Mouse (Mus musculus): ENCODE results near the gene Aven.

Aven gene

DNA sequence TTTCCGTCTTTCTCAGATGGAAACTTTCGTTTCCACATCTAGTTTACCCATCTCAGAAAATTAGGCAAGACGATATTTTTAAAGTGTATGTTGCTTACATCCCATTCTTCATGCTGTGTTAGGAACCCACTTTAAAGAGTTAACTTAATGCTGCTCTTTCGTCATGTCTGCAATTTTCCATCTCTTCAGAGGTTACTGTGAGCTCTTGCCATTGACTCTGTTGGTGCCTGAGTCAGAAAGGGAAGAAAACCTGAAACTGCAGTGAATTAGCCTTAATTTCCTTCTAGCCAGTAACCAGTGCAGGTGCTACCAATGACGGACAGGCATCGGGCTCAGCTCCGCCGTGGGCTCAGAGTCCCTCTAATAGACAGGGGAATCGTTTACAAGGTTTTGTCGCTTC lies 63.8 kb downstream of the Aven start:
- DNase-seq (ENCODE audit: low read depth, low spot score) = no peak

DNA sequence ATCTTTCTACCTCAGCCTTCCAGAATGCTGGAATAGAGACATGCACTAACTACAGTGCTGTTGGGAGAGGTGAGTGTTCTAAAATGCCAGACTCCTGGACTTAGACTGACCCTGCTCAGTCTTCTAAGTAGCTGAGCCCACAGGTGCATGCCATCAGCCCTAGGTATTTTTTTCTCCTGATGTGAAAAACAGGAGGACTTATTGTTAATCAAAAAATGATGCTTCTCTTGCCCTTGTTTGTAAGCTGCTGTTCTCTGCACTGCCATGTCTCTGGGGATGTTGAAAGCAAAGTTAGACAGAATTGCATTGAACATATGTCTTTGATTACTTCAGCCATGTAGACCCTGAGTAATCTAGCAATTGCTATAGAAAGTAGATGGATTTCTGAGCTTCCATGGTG lies 64.7 kb downstream of the Aven start:
- no peak for DNase-seq (ENCODE audit: low read depth, low spot score)

DNA sequence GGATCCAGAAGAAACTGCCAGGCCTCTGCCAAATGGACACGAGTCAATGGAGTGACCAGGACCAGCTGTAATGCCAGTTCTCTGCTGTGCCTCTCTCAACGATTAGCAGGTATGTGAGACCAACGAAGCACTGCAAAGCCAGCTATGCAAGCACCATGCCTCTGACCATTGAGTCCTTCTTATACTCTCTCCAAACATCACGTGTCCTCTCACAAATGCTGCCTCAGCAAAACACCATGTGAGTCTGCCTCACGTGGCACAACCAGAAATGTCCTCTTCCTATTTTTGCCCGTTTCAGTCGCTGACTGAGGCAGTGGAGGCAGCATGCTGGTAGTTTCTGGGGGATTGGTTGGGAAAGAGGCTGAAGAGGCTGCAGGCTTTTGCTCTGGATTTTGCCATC lies 68.8 kb downstream of the Aven start:
- no peak for DNase-seq (ENCODE audit: low read depth, low spot score)

DNA sequence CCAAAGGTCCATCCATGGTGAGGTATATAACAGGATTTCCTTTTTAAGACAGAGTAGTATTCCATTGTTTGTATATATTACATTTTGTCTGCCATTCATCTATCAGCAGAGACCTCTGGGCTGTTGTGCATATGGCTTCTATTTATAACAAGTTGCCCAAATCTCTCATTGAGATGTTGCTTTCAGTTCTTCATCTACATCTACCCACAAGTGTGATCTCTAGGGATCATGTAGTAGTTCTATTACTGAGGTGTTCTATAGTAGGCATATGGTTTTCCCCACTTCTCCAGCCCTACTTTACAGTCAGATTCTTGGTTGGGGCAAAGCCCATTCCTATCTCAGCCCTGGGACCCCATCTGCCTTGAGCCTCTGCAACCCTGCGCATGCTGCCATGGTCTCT lies 72.3 kb downstream of the Aven start:
- no peak for DNase-seq (ENCODE audit: low read depth, low spot score)

DNA sequence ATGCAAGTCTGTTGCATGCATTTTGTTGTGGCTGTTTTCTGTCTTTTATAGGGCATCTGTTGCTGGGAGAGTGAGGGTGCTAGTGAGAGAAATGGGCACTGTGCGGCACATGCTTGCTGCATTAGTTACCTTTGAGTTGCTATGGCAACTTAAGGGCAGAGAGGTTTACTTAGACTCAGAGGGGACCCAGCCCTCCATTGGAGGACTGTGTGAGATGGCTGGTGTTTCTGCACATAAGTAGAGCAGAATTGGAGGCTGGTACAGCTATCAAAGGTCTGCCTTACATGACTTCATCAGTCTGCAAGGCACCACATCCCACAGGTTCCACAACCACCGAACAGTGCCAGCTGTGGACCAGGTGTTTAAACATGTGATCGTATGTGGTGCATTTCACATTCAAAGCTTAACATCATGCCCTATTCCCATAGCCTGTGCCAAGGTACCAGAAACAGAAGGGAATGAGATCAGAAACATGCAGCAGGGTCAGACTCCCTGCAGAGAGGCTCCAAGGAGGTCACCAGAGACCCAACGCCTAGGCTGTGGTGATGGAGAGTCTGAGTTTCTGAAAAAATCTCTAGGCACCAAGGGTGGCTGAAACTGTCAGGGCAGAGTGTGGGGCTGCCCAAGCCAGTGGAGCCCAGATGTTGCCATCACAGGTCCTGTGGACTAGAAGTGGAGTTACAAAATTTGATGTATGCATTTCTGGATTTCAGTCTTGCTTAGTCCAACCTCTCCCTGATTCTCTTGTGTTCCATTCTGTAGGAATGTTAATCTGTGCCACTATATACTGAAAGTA lies 73.7 kb downstream of the Aven start:
- no peak for DNase-seq (ENCODE audit: low read depth, low spot score)

DNA sequence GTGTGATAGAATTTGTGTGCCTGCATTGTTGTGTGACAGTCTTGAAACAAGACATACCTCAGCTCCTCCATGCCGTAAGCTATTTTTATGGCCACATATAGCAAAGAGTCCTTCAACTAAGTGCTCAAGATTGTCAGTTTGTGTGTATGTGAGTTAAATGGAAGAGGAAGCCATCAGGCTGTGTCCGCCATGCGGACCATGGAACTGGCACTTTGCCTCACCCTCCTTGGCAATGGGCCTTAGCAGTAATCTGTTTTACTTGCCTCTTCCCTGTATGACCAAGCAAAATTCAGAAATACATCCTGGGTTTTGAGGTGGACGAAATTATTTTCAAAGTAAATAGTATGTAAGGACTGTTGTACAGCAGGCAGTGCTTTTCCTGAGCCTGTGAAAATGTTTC lies 75.0 kb downstream of the Aven start:
- no peak for DNase-seq (ENCODE audit: low read depth, low spot score)

DNA sequence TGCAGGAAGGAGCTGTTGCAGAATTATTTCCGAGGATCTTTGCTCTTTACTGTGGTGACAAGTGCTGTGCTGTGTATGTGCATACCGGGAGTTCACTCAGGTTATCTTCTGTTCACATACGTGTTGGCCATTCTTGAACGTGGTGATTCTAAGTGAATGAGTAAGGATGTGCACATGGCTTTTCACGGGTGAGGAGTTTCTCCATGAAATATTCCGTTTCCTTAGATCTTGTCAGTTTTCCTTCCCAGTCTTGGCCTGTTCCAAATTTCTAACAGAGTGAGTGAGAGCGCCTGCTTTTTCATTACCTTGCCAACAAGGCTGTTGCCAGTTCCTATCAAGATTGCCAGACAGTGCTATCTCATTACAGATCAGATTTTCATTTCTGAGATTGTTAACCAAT lies 98.2 kb downstream of the Aven start:
- DNase-seq (ENCODE audit: low read depth, low spot score) = no peak

DNA sequence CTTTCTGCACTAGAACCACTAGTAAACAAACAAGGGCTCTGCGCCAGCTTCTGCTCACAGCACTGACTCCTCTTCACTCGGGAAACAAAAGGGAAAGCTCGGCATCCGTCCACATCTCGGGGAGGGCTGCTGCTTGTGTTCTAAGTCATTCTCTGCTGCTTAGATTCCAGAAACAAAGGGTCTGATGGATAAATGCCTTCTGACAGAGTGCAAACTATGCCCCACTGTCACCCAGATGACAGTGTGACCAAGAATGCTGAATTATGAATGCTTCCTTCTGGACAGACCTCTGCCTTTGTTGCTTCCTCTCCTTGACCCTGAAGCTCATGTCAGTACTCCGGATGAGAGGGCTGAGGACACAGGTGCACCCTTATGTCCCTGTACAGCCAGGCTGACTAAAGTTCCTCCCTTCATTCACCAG lies 98.7 kb downstream of the Aven start:
- DNase-seq (ENCODE audit: low read depth, low spot score) = no peak

DNA sequence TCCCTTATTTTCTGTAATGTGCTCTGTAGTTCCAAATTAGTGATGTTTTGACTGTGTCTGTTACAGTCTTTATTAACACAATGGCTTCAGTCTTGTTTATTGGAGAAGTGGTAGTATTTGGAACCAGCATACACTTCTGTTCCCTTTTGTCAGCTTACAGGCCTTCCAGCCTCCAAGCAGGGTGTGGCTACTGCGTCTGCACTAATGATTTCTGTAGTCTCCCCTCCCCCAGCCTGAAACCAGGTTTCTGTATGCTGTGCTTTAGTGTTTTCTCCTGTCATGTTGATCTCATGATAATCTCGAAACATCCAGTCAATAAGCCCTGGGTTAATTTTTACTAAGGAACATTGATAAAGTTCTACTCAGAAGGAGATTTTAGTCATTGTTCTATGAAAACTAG lies 100.6 kb downstream of the Aven start:
- DNase-seq (ENCODE audit: low read depth, low spot score) = no peak

DNA sequence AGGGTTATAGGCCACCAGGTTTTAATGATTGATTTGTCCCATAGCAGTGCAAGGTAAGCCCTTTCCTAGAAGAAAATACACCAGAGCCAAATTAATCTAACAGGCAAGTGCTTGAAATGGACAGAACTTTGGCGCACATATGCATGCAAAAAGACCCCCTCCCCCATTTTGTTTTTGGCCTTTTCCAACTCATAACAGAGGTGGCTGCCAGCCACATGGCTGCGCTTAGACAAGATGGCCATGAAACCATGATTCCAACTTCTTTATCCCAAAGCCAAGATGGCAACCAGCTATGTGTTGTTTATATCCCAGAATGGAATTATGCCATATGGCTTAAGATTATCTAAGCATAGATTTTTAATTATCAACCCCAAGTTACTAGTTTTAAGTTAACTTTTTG lies 101.0 kb downstream of the Aven start:
- DNase-seq (ENCODE audit: low read depth, low spot score) = no peak

DNA sequence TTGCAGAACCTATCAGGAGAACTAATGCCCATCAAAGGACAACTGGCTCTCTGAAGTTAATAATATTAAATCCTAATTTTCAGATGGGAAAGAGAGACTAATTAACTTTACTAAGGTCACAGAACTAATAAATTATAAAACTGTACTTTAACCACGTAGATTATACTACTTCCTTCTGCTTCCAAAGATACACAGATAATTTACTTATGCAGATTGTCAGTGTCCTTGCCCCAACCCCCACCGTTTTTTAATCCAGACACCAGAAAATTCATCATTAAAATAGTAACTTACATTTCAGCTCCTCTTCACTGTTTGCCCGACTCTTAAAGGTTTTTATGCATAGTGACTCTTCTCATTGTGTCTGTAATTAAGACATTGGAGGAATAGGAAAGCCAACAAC lies 103.0 kb downstream of the Aven start:
- DNase-seq (ENCODE audit: low read depth, low spot score) = no peak

DNA sequence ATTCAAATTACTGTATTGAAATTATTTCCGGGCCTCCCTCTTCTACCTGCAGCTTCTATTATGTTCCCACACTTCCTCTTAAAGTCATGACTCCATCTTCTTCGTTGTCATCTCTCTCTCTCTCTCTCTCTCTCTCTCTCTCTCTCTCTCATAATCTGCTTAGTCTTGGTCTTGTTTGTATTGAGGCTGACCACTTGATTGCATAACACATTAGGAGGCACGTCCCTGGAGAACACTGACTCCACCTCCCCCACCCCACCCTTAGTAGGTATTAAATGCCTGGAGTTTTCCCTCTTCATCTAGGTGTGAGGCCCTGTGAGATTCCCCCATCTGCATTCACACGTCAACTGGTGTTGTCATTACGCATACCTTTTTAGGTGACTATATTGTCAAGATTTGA lies 103.7 kb downstream of the Aven start:
- no peak for DNase-seq (ENCODE audit: low read depth, low spot score)

DNA sequence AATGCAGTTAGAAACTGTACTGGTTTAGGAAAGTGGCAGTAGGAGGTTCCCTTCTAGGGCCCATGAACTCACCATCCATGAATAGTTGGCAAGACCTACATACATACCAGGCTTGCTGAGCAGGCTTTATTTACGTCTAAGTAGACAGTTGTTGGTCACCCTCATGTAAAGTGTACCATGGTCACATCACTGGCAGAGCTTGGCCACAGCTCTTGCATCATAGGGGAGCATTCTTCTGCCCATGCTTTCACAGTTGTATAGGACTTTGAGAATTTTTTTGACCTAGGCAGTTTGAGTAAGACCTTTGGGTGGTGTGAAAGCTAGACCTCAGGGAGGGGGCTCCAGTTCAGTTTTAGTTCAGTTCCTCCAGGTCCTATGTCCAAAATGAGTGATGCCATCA lies 104.3 kb downstream of the Aven start:
- DNase-seq (ENCODE audit: low read depth, low spot score) = no peak

DNA sequence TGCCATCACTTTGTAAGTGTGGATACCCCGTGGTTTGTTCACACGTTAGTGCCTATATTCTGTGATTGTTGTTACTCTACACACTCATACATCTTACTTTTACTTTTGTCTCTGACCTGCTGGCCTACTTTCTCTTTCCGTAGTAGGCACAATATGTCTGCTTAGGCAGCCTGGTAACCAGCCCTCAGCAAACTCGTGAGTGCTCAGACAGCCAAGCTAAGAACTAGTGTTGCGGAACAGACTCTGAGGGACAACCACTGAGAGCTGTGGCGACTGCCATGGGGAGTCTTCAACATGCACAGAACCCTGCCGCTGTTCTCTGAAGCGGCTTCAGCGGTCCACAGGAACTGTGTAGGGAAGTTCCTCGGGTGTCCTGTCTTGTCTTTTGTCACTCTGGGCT lies 107.5 kb downstream of the Aven start:
- no peak for DNase-seq (ENCODE audit: low read depth, low spot score)

DNA sequence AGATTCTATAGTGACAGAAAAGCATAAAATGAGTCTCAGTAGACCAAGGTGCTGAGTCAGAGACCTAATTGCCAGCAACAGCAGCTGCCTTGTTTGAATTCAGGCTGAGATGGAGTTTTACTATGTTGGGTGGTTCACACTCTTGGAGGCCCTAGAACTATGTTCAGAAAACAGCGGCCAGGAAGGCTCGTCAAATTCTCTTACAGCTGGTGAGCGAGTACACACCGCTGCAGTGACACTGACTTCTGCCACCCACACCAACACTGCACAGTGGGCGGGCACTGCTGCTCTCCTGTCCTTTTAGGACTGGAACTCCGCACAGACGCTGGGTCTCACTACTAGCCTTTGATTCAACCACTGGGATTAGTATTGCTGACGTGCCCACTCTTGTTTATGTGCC lies 109.7 kb downstream of the Aven start:
- DNase-seq (ENCODE audit: low read depth, low spot score) = no peak

DNA sequence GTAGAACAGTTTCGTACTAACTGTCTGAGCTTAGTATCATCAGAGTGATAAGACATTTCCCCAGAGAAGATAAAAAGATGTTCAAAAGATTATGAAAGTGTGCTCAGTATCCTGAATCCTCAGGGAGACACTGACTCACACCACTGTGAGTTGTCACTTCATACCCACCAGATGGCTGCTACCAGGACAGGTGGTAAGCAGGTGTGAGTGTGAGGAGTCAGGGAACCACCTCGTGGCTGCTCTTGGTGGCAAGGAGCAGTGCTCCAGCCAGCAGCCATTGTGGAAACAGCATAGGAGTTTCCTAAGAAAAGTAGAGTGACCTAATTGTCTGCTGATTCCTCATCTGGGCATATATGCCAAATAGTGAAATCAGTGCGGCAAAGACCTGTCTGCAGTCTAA lies 113.8 kb downstream of the Aven start:
- no peak for DNase-seq (ENCODE audit: low read depth, low spot score)

DNA sequence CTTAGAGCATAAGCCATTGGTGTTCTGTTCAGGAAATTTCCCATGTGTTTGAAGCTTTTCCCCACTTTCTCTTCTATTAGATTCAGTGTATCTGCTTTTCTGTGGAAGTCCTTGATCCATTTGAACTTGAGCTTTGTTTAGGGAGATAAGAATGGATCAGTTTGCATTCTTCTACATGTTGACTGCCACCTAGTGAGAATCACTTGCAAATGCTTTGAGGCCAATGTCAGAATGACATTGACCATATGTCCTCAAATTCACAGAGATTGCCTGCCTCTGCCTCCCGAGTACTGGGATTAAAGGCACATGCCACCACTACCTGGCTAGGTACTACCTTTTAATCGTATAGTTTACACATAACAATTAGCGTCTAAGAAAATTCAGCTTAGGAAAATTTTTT lies 119.9 kb downstream of the Aven start:
- DNase-seq (ENCODE audit: low read depth, low spot score) = no peak

DNA sequence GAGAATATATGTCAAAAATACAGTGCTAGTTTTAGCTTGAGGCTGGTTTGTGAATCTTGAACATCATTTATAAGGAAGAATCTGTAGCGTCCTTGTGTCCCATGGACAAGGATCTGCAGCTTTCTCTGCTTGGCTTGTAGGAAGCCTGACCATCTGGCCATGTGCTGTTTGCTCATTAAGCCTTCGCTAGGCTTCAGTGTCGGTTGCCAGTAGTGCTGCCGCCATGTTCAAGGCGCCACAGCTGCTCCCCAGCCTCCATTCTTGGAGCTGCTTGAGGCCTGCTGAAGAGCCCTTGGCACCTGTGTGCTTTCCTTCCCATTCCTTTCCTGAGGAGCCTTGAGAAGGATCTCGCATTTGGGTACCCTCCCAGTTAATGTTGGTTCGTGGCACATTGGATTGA lies 121.6 kb downstream of the Aven start:
- DNase-seq (ENCODE audit: low read depth, low spot score) = no peak

DNA sequence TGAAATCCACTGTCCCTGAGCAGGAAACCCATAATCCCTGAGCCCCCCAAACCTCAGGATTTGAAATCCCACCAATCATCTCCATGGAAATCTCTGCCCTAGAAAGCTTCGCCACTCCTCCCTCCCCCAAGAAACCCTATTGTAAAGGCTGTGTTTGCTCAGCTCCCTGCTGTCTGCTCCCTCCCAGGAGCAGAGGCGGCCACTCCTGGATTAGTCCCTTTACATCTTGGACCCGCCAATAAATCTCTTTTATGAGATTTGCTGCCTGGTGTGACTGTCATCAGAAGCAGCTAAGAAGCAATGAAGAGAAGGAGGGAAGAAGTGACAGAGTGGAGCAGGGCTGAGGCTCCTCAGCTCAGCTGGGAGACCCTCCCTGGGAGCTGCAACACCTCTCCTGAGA lies 124.4 kb downstream of the Aven start:
- DNase-seq (ENCODE audit: low read depth, low spot score) = no peak

DNA sequence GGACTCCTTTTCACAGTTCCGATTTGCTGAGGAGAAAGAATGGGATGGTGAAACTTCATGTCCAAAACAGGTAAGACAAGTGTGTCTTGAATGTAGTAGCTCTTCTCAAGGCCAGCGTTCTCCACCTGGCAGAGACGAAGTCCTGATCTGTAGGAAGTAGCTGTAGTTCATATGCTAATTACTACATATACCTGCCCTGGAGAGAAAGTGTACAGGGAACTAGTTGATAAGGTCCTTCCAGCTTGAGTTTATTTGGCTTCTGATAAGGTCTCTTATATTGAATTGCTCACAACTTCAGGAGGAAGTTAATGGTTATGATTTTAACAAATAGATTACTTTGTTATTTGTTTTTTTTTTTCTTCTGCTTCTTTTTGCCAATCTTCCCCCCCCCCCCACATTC lies 132.4 kb downstream of the Aven start:
- DNase-seq (ENCODE audit: low read depth, low spot score) = no peak

DNA sequence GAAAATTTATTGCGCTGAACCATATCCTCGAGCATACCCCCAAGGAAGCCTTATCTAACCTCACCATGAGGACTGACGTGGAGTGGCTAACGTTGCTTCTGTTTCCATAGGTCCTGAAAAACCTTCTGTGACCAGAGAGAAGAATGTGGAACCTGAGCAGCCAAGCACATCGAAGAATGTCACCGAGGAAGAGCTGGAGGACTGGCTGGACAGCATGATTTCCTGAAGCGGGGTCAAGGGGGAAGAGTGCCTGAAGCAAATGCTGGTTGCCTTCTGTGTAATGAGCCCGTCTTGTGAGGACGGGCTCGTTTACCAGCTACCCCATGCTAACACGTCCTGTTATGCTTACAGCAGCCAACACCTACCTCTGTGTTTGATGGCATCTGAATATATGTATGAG lies 137.9 kb downstream of the Aven start:
- DNase-seq (ENCODE audit: low read depth, low spot score) = no peak

DNA sequence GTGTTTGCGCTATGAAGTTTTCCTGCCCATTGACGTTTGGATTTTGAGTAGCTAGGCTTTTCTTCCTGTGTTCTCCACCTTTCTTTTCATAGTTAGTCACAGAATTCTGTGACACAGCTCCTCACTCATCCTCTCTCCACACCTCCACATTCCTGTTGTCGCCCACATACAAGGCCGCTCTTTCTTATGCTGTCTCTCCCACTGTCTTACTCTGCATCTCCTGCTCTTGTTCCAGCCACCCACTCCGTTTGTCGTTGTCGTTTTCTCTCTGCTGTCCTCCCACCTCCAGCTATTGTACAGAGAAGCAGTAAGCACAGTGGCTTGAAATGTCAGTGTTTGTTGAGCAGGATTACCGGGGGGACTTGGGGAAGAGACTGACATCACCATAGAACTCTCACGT lies 139.8 kb downstream of the Aven start:
- no peak for DNase-seq (ENCODE audit: low read depth, low spot score)

DNA sequence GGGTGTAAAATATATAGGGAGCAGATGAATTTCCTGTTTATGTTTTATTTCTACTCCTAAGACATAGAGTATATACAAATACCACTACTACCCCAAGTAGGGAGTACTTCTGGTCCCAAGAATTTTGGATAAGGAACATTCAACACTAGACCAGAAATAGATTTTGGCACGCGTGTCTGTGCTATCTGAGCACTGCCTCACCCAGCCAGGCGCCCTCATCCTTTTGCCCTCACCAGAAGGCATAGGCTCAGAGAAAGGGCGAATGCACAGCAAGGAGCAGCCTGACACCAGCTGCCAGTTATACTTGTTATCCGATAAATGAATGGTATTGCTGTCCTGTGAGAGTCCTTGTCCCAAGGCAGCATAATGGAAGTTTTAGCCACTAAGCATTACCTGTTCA lies 144.4 kb downstream of the Aven start:
- DNase-seq (ENCODE audit: low read depth, low spot score) = no peak

DNA sequence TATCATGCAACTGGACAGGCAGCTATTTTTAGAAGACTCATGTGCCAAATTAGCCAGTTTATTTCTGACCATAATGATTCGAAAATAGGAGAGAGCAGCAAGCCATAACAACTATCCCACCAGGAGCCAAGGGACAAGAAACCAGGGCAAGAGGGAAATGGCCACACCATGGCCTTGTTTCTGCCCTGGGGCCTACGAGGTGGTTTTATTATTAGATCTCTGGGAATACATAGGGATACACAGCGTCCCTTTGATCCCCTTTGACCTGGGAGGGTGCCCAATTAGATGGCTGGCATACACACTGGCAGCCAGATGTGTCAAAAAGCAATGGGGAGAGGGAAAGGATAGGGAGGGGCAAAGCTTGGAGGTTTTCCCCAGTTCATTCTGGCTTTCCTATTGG lies 161.1 kb downstream of the Aven start:
- DNase-seq (ENCODE audit: low read depth, low spot score) = no peak
